Mouse (Mus musculus): Measurements from ENCODE around the gene Klhdc1.

Klhdc1 gene

GRCm38 (mm10) chr12:69296511-69297410 lies 55.8 kb downstream of the Klhdc1 start, which contains the start of gene Klhdc2:
Gene Klhdc2, plus strand, starts transcription at chr12:69296681.
- peak; percentile 93 for DNase-seq (ENCODE audit: low spot score)

- no peak for DNase-seq (ENCODE audit: low spot score)
Measured at GRCm38 (mm10) chr12:69297411-69298150, 56.6 kb downstream of the Klhdc1 start.

GRCm38 (mm10) chr12:69298281-69298680 lies 57.3 kb downstream of the Klhdc1 start:
- no peak for DNase-seq (ENCODE audit: low spot score)

GRCm38 (mm10) chr12:69299231-69299630 lies 58.3 kb downstream of the Klhdc1 start:
- peak; percentile 66 for DNase-seq (ENCODE audit: low spot score)

- DNase-seq (ENCODE audit: low spot score) = no peak
Measured at GRCm38 (mm10) chr12:69299831-69300230, 58.9 kb downstream of the Klhdc1 start.

- DNase-seq (ENCODE audit: low spot score) = no peak
Measured at GRCm38 (mm10) chr12:69300391-69300790, 59.4 kb downstream of the Klhdc1 start.

GRCm38 (mm10) chr12:69302171-69302570 lies 61.2 kb downstream of the Klhdc1 start:
- no peak for DNase-seq (ENCODE audit: low spot score)

- DNase-seq (ENCODE audit: low spot score) = no peak
Measured at GRCm38 (mm10) chr12:69304051-69304450, 63.1 kb downstream of the Klhdc1 start.

- DNase-seq (ENCODE audit: low spot score) = no peak
Measured at GRCm38 (mm10) chr12:69306333-69306732, 65.4 kb downstream of the Klhdc1 start.

- no peak for DNase-seq (ENCODE audit: low spot score)
Measured at GRCm38 (mm10) chr12:69309659-69310058, 68.7 kb downstream of the Klhdc1 start.

GRCm38 (mm10) chr12:69318431-69318830 lies 77.5 kb downstream of the Klhdc1 start:
- DNase-seq (ENCODE audit: low spot score) = no peak

- no peak for DNase-seq (ENCODE audit: low spot score)
Measured at GRCm38 (mm10) chr12:69331187-69331586, 90.2 kb downstream of the Klhdc1 start.

- no peak for DNase-seq (ENCODE audit: low spot score)
Measured at GRCm38 (mm10) chr12:69332147-69332546, 91.2 kb downstream of the Klhdc1 start.

- no peak for DNase-seq (ENCODE audit: low spot score)
Measured at GRCm38 (mm10) chr12:69333547-69333946, 92.6 kb downstream of the Klhdc1 start.

All from testis, postnatal 14 days (tissue).